Mouse (Mus musculus): ENCODE data around the gene Ptdss2.

Ptdss2 gene

GRCm38 (mm10) chr7:141122689-141123516, 721 bp downstream of the Ptdss2 start:
- DNase-seq (ENCODE audit: low read depth, low spot score): peak; percentile 80

DNA sequence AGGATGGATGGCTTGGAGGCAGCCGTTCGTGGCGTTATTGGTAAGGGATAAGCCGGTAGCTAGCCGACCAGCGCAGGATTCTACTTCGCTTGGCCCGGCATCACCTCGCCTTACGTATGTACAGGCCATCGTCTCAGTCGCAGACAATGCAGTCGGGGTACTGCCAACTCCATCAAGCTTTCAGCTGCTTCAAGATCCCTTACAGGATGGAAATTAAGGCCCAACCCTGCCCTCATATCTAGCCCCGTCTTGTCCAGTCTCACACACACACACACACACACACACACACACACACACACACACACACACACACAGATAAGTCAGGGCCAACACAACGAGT, 1.3 kb downstream of the Ptdss2 start:
- DNase-seq (ENCODE audit: low read depth, low spot score): no peak

GRCm38 (mm10) chr7:141131024-141131820, 9.0 kb downstream of the Ptdss2 start:
- DNase-seq (ENCODE audit: low read depth, low spot score): peak; percentile 80

GRCm38 (mm10) chr7:141131904-141132755, 9.9 kb downstream of the Ptdss2 start:
- DNase-seq (ENCODE audit: low read depth, low spot score): no peak

GRCm38 (mm10) chr7:141141326-141141725, 19.1 kb downstream of the Ptdss2 start:
- no peak for DNase-seq (ENCODE audit: low read depth, low spot score)

DNA sequence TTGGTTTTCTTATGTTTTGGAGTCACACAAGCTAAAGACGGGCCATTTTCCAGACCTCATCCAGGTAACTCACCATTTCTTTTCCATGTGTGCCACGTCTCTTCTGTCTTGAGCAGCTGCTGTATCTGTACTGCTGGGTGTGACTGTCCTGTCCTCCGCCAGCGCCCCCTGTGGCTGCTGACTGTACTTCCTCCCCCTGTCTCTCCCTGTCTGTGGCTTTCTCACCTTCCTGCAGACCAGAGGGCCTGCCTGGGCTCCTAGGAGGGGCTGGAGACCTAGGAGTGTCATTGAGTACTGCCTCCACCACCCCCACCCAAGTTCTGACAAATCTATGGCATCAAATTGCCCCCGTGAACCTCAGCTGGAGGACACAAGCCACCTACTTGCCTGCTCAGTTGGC, 20.9 kb downstream of the Ptdss2 start:
- DNase-seq (ENCODE audit: low read depth, low spot score): no peak

DNA sequence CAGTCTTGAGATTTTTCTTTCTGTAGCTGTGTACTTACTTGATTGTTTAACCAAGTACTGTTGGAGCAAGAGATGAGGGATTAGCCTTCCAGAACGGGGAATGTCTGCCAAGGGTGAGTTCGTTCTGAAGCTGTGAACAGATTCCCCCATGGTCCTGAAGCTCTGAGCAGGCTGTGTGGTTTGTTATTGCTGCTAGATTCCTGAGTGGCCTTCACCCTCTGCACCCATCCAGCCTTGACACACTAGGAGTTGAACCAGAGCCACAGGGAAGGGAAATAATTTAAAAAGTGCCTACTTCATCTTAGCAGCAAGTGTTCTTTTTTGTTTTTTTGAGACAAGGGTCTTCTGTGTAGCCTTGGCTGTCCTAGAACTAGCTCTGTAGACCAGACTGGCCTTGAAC, 21.7 kb downstream of the Ptdss2 start:
- no peak for DNase-seq (ENCODE audit: low read depth, low spot score)

DNA sequence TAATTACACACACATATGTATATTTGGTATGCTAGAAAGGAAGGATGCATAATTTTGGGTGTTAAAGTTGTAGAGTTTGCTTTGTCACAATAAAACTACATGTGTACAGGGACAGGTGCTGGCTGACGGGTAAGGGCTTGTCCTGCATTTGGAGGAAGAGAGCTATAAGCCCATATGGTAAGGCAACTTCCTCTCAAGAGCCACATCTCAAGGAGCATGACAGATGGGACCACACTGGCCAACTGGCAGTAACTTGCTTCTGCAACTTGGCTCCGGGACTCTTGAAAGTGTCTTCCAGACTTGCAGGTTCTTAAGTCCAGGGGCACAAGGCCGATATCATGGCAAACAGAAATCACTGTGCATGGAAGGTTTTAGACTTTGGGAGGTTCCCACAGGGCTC, 22.5 kb downstream of the Ptdss2 start:
- no peak for DNase-seq (ENCODE audit: low read depth, low spot score)

- no peak for DNase-seq (ENCODE audit: low read depth, low spot score)
Observed at GRCm38 (mm10) chr7:141145403-141145802, 23.2 kb downstream of the Ptdss2 start.

GRCm38 (mm10) chr7:141146043-141146595, 23.9 kb downstream of the Ptdss2 start:
- DNase-seq (ENCODE audit: low read depth, low spot score): no peak

- no peak for DNase-seq (ENCODE audit: low read depth, low spot score)
Observed at GRCm38 (mm10) chr7:141147044-141147443, 24.9 kb downstream of the Ptdss2 start.

GRCm38 (mm10) chr7:141148639-141149038, 26.5 kb downstream of the Ptdss2 start:
- DNase-seq (ENCODE audit: low read depth, low spot score): no peak

DNA sequence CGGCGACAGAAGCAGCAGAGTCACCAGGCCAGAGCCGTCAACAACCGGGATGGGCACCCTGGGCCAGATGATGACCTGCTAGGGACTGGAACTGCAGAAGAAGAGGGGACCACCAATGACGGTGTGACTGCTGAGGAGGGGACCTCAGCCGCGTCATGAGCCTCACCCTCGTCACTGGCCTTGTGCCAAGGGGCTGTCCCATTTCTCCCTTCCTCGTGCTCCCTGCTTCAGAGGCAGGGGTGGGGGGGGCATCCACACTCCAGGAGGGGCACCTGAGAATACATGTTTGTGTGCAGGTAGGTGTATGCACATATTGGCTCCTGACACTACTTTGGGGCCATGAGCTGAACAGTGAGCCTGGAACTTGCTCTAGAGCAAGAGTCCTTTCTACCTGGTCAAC, 33.2 kb downstream of the Ptdss2 start:
- no peak for DNase-seq (ENCODE audit: low read depth, low spot score)

- DNase-seq (ENCODE audit: low read depth, low spot score): no peak
Observed at GRCm38 (mm10) chr7:141164397-141164796, 42.2 kb downstream of the Ptdss2 start.

DNA sequence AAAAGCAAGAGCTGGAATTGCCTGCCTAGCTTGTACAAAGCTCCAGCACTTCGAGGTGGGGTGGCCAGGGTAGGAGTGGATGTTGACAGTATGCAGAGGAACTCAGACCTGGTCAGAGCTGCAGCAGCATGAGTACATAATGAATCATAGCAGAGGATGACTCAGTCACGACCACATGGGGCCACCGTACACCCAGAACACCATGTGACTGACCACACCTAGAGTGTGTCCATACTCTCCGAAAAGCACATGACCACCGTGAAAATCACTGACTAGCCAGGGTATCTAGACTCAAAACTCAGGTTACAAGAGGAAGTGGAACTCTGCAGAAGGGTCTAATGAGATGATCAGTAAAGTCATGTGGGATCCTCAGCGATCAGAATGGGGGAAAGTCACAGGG, 42.7 kb downstream of the Ptdss2 start:
- DNase-seq (ENCODE audit: low read depth, low spot score): no peak

- DNase-seq (ENCODE audit: low read depth, low spot score): no peak
Observed at GRCm38 (mm10) chr7:141167901-141168517, 45.8 kb downstream of the Ptdss2 start.

- DNase-seq (ENCODE audit: low read depth, low spot score): no peak
Observed at GRCm38 (mm10) chr7:141168518-141168953, 46.4 kb downstream of the Ptdss2 start.

- DNase-seq (ENCODE audit: low read depth, low spot score): no peak
Observed at GRCm38 (mm10) chr7:141169300-141169699, 47.1 kb downstream of the Ptdss2 start.

DNA sequence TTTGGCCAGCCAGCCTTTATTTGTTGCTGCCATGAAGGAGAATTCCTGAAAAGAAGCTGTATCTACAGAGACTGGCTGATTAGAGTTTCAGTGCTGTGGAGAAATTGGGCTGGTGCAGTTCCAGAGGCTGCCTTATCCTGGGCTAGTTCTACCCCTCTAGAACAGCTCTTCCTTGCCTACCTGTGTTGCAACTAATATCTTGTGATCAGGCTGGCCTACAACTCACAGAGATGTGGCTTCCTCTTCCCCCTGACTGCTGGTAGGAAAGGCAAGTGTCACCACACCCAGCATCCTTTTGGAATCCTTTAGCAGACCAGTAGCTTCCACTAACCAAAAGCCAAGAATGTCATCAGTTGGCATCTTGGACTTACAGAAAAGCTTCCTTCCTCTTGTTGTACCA, 47.7 kb downstream of the Ptdss2 start:
- DNase-seq (ENCODE audit: low read depth, low spot score): no peak

DNA sequence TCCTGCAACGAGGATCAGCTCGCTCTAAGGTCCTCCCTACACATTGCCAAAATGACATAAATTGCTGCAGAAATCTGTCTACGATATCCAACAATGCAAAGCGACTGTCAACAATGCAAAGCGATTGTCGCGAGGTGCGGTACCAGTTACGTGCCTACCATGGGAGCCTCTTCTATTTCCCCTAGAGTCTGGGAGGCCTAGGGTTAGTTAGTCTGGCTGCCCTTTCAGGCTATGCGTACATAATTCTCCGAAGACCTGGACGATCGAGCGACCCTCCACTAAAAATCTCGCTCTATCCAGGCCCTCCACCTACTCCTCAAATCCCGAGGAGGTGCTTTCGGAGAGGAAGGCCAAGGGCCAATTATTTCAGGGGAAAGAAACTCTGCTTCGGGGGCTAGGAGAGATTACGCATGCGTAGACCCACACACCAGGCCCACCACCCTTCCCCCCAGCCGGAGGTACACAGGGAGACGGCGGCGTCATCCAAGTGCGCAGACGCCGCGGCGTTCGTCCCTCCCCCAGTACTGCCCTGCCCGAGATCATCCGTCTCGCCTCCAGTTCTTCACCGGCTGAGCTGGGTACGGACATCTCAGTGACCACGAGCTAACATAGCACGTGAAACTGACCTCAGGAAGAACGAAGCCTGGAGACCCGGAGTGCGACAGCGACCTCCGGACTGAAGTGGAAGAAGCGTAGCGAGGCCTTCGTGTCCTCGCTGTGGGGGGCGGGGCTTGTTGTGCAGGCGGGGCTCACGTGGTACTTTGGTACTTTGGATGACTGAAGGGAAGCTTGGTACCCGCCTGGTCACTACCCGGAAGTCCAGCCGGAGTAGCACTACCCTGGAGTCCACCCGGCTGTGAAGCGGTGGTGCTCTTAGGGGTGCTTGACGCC, 50.2 kb downstream of the Ptdss2 start, which contains the start of gene Rnh1:
Gene Rnh1, minus strand, starts transcription at position 742 of the 891 bp plus-strand sequence.
- DNase-seq (ENCODE audit: low read depth, low spot score): peak; percentile 92
